Mouse (Mus musculus): Measurements from ENCODE around the gene Syngr3.
"Not testable (repeated sequence)": the region's sequence is repeated elsewhere in the genome, so short reads cannot be mapped to it uniquely, and the experiment has no call there.

Syngr3 gene

DNA sequence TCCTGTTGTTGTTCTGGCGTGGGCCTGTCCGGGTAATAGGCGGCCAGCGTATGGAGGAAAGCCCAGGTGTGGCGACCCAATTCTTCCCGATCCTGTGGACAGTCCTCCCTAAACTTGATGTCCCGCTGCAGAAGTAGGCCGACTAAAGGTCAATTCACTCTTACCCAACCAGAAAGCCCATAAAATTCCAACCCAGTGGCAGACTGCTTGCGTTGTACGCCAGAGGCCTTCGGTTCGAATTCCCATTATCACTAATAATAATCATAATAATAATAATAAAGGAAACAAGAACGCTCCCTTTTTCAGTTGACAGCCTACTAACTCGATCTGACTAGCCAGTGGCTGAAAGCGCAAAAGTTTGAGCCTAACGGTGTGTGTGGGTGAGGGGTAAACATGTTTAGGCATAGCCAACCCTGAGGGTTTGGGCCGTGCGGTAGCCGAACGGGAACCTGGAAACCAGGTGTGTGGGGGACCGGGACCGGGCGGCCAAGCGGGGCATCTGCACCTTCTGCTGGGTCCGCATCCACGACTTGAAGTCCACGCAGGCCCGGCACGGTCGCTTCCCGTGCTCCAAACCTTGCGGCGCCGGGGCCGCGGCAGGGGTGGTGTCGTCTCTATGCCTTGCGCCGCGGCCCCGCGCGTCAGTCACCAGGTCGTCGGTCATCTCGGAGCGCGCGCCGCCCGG, 5.7 kb upstream of the Syngr3 start:
- in situ Hi-C loops (cut with MboI; ENCODE audit: low pct_unique_long_range_greater_than_20kb in 1 of 2, low sequenced_read_pairs in 2 of 2, unreplicated experiment in 1 of 2), result no loop called here

- in situ Hi-C loops (cut with MboI; ENCODE audit: low pct_unique_long_range_greater_than_20kb in 1 of 2, low sequenced_read_pairs in 2 of 2, unreplicated experiment in 1 of 2), result no loop called here
Measured at GRCm38 (mm10) chr17:24692385-24692784, 2.6 kb upstream of the Syngr3 start.

- in situ Hi-C loops (cut with MboI; ENCODE audit: low pct_unique_long_range_greater_than_20kb in 1 of 2, low sequenced_read_pairs in 2 of 2, unreplicated experiment in 1 of 2), result no loop called here
Measured at GRCm38 (mm10) chr17:24687599-24687998, 2.2 kb downstream of the Syngr3 start.

GRCm38 (mm10) chr17:24687146-24687595, 2.6 kb downstream of the Syngr3 start:
- in situ Hi-C loops (cut with MboI; ENCODE audit: low pct_unique_long_range_greater_than_20kb in 1 of 2, low sequenced_read_pairs in 2 of 2, unreplicated experiment in 1 of 2), result no loop called here

DNA sequence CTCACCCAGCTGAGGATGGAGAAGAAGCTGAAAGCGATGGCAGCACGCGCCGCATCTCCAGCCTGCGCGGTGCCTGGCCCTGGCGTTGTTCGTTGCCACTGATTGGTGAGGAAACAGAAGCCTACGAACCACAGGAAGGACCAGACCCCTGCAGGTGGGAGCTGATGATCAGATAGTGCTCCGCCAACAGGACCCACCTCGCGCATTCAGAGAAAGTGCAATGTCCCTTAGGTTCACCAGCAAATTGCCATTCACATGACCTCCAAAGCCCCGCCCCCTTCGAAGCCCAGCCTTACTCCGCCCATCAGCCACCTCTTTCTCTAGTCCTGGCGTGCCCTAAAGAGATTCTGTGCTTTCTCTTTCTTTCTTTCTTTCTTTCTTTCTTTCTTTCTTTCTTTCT, 3.2 kb downstream of the Syngr3 start:
- in situ Hi-C loops (cut with MboI; ENCODE audit: low pct_unique_long_range_greater_than_20kb in 1 of 2, low sequenced_read_pairs in 2 of 2, unreplicated experiment in 1 of 2), result no loop called here

- in situ Hi-C loops (cut with MboI; ENCODE audit: low pct_unique_long_range_greater_than_20kb in 1 of 2, low sequenced_read_pairs in 2 of 2, unreplicated experiment in 1 of 2), result no loop called here
Measured at GRCm38 (mm10) chr17:24677500-24678080, 12.2 kb downstream of the Syngr3 start.

GRCm38 (mm10) chr17:24676877-24677276, 12.9 kb downstream of the Syngr3 start:
- in situ Hi-C loops (cut with MboI; ENCODE audit: low pct_unique_long_range_greater_than_20kb in 1 of 2, low sequenced_read_pairs in 2 of 2, unreplicated experiment in 1 of 2), result no loop called here

DNA sequence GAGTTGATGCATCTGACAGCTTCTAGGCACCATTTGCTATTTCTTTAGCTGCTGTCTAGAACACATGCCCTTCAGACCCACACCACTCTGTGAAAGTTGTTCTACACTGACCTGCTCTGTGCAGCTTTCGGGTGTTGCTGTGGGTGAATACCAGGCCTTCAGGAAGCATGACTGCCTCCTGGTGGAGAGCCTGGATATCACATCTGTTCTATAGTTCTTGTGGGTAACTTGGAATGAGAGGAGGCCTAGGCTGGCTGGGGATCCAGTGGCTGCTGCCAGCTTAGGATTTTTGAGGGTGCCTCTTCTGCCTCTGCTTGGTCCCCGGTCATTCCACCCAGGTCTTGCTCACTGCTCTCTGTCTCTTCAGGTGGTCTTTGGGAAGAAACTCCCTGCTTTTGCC, 13.6 kb downstream of the Syngr3 start:
- in situ Hi-C loops (cut with MboI; ENCODE audit: low pct_unique_long_range_greater_than_20kb in 1 of 2, low sequenced_read_pairs in 2 of 2, unreplicated experiment in 1 of 2), result no loop called here

DNA sequence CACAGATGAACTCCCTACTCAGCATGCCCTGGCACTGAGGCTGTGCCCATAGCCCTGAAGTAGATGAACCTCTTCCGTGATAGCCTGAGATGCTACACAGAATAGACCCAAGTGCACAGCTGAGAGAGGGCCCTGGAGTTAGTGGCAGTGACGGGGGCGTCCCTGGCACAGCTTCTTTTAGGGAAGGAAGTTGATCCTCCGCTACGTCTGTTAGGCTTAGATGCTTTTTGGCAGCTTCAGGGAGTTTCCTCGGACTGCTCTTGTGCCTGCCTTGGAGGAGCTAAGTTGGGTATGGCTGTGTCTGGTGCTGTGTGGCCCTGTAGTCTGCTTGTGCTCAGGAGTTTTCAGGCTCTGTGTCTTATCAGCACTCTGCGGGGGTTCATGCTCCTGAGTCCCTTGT, 15.5 kb downstream of the Syngr3 start:
- in situ Hi-C loops (cut with MboI; ENCODE audit: low pct_unique_long_range_greater_than_20kb in 1 of 2, low sequenced_read_pairs in 2 of 2, unreplicated experiment in 1 of 2), result no loop called here

GRCm38 (mm10) chr17:24672141-24672540, 17.6 kb downstream of the Syngr3 start:
- in situ Hi-C loops (cut with MboI; ENCODE audit: low pct_unique_long_range_greater_than_20kb in 1 of 2, low sequenced_read_pairs in 2 of 2, unreplicated experiment in 1 of 2), result no loop called here

DNA sequence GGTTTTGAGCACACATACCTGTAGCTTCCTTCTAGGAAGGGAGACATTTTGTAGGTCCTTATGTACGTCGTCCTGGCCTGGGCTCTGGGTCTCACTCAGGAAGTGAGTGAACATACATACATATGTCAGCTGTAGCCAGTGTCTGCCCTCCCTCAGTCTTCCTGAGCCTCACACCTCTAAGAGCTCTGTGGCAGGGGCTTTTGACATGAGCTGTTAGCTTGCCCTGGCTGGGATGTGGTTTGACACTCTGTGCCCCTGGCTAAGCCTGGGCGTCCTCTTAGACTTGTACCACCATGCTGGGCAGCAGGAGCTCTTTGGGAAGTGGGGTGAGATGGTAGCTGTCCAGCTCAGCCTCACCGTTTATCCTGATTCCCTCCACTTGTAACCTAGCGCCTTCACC, 18.4 kb downstream of the Syngr3 start:
- in situ Hi-C loops (cut with MboI; ENCODE audit: low pct_unique_long_range_greater_than_20kb in 1 of 2, low sequenced_read_pairs in 2 of 2, unreplicated experiment in 1 of 2), result no loop called here

DNA sequence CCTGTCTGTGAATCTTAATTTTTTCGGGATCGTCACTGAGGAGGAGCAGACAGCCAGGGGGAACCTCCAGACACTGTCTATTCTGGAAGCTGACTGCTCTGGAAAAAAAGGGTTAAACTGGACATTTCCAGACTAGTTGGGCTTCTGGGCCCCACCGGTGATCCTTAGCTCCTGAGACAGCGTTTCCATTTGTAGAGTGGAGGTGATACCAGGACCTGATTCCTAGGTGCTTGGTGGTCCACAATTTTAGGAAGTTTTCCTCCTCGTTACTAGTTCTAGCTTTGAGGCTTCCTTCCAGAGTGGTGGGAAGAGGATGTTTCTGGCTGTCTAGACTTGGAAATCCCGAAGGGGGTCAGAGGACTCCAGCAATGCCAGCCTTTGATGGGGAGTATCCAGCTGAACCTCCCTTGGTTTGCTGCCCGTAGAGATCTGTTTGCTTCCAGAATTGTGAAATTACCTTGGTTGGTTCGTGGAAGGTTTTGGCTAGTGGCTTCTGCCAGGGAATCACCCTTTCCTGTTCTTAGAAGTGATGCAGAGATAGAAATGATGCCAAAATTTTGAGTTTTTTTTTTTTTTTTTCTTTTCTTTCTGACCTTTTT, 19.4 kb downstream of the Syngr3 start:
- in situ Hi-C loops (cut with MboI; ENCODE audit: low pct_unique_long_range_greater_than_20kb in 1 of 2, low sequenced_read_pairs in 2 of 2, unreplicated experiment in 1 of 2), result no loop called here

DNA sequence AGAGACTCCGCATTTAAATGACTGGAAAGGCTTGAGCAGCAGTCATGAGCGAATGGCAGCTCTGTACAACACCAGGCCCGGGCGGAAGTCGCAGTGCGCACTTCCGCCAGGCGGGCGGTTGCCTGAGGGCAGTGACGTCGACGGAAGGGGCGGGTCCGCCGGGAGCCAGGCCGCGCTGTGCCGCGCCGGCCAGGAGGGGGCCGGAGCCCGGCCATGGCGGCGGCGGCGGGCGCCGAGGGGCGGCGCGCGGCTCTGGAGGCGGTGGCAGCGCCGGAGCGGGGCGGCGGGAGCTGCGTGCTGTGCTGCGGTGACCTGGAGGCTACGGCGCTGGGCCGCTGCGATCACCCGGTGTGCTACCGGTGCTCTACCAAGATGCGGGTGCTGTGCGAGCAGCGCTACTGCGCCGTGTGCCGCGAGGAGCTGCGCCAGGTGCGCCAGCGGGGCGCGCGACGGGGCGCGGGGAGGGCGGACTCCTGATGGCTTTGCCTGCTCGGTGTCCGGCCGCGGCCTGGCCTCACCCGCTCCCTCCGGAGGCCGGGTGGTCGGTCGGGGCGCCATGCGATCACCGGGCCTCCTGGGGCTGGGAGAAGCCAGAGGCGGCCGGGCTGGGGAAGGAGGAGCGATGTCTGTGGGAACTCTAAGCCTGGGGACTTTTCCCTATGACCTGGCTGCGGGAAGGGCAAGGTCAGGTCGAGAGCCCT, 20.1 kb downstream of the Syngr3 start, which contains the start of gene Zfp598:
Gene Zfp598, plus strand, starts transcription at position 143 of the 701 bp plus-strand sequence.
- in situ Hi-C loops (cut with MboI; ENCODE audit: low pct_unique_long_range_greater_than_20kb in 1 of 2, low sequenced_read_pairs in 2 of 2, unreplicated experiment in 1 of 2), result no loop called here

- in situ Hi-C loops (cut with MboI; ENCODE audit: low pct_unique_long_range_greater_than_20kb in 1 of 2, low sequenced_read_pairs in 2 of 2, unreplicated experiment in 1 of 2), result not testable (repeated sequence)
Measured at GRCm38 (mm10) chr17:24669214-24669544, 20.6 kb downstream of the Syngr3 start.

- in situ Hi-C loops (cut with MboI; ENCODE audit: low pct_unique_long_range_greater_than_20kb in 1 of 2, low sequenced_read_pairs in 2 of 2, unreplicated experiment in 1 of 2), result no loop called here
Measured at GRCm38 (mm10) chr17:24667416-24667815, 22.3 kb downstream of the Syngr3 start.

DNA sequence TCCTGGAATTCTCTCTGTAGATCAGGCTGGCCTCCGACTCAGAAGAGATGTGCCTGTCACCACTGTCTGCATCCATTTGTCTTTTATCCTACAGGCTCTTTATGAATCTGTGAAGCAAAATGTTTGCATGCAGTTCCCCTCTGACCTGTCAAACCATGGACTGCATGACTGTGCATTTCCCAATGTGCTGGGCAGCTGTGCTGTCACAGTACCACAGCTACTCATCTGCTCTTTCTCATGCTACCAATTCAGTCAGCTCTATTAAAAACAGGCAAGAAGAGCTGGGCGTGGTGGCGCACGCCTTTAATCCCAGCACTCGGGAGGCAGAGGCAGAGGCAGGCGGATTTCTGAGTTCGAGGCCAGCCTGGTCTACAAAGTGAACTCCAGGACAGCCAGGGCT, 22.7 kb downstream of the Syngr3 start:
- in situ Hi-C loops (cut with MboI; ENCODE audit: low pct_unique_long_range_greater_than_20kb in 1 of 2, low sequenced_read_pairs in 2 of 2, unreplicated experiment in 1 of 2), result not testable (repeated sequence)

DNA sequence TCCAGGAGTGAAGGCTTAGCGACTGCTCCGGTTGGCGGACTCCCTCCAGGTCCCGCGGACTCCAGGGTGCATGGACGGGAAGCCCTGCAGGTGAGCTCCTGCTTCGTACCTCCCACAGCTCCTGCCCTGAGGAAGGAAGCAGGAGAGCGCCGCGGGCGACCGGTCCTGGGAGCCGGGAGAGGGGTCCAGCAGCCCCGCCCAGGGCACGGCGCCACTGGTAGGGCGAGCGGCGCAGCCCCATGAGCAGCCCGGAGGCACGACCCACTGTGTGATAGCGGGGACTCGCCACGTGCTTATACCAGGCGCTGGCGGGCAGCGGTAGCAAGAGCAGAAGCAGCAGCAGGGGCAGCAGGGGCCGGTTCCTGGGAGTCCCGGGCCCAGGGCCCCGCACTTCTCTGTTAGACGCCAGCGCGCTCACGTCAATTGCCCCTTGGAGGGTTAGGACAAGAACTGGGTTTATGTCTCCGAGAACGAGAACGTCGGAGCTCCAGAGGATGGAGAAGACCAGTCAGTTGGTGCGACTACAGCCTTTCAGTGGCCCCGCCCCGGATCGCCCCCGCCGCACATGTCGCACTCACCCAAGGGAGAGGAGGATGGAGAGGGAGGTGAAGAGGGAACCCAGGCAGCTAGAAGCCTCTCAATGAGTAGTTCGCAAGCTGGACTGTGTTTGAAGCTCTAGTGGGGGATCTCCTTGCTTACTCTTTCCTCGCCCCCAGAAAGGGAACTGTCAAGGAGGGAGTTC, 31.6 kb downstream of the Syngr3 start, which contains the start of gene Npw:
Gene Npw, minus strand, starts transcription at position 441 of the 742 bp plus-strand sequence.
- in situ Hi-C loops (cut with MboI; ENCODE audit: low pct_unique_long_range_greater_than_20kb in 1 of 2, low sequenced_read_pairs in 2 of 2, unreplicated experiment in 1 of 2), result no loop called here

DNA sequence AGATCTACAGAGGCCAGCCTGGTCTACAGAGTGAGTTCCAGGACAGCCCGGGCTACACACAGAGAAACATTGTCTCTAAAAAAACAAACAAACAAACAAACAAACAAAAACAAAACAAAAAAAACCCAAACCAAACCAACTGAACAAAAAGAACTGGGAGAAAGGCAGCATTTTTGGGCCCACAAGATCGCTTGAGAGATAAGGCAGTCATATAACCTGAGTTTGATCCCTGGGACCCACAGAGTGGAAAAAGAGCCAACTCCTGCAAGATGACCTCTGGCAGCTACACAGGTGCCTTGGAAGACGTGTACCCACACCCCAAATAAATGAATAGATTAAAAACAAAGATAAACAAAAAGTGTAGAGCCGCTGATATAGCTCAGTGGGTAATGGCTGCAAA, 34.8 kb downstream of the Syngr3 start:
- in situ Hi-C loops (cut with MboI; ENCODE audit: low pct_unique_long_range_greater_than_20kb in 1 of 2, low sequenced_read_pairs in 2 of 2, unreplicated experiment in 1 of 2), result no loop called here

Measured in mouse embryonic stem cell (cell line).